Mouse (Mus musculus): ENCODE data around the gene Slc35b1.

DNA sequence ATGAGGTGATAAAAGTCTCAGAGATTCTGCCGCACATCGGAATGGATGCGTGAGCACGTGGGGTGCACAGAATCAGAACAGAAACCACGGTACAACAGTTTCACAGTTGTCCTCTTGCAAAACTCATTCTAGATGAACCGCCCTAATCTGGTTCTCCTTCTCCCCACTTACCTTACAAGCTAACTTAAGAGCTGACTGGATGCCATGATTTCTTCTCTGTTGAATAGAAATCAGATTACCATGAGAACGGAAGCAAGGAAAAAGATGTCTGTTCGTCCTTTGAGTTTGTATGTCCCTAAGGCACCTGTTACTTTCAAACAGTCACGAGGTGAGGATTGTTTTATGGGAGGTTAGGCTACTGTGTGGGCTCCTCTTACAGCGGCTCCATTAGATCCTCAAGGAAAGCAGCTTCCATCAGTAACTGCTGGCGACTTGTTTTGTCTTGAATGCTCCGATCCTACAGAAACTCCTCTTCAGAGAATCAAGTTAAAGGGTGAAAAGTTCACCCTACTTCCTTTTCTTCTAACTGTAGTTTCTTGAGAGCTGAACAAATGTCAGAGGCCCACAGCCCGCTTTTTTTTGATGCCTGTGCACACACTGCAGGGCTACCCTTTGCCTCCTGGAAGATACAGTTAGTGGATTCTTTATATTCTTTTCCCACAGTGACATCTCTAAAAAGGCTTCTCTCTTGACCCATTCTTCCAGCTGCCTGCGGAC is 30.1 kb upstream of the Slc35b1 start:
- TF ChIP-seq CTCF (IDR thresholded peaks at IDR 0.05; ENCODE audit: control insufficient read depth, insufficient read depth, insufficient replicate concordance, low read depth, low read length) (no peak), POLR2A (IDR thresholded peaks at IDR 0.05; ENCODE audit: control insufficient read depth, low read depth, low read length) (no peak)
